Mouse (Mus musculus) cerebellum, adult 2 months (tissue): ENCODE data around the gene 2810006K23Rik.

Source experiments
- CTCF ChIP-seq: fragments of 200-500 bp; IDR thresholded peaks from 2 replicates; pipeline ENCODE4 v1.5.1; 2011; ENCODE audit warnings: low read depth, mild to moderate bottlenecking, control low read depth, low read length, moderate library complexity, borderline replicate concordance; ENCODE audit not compliant: insufficient read depth
- POLR2A ChIP-seq: fragments of 200-500 bp; IDR thresholded peaks from 2 replicates; pipeline ENCODE4 v1.6.1; 2011; ENCODE audit warnings: low read length, control low read depth, borderline replicate concordance; ENCODE audit not compliant: insufficient read depth

DNA sequence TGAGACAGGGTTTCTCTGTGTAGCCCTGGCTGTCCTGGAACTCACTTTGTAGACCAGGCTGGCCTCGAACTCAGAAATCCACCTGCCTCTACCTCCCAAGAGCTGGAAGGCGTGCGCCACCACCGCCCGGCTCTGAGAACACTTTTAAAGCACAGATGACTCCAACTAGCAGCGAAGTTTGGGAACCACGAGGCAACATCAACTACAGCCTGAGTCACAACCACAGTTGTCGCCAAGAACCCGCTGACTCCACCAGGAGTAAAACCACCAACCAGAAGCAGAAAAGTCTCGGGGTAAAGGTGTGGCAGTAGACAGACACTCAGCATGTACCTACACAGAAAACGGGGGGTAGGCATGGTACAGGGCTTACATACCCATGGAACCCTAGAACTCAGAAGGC lies 17.8 kb upstream of the 2810006K23Rik start:
- TF ChIP-seq POLR2A (no peak), CTCF (no peak)
